Mouse (Mus musculus) kidney, postnatal 0 days (tissue): Measurements from ENCODE around the gene Mospd2. TPM values are rescaled to one million over a fixed set of nuclear protein-coding genes. Genes with fewer than 3 reads are reported as not detected.
A peak's percentile ranks its signal among the peaks of the same experiment; 100 is the strongest.

ENCODE experiments used
- ATAC-seq: fragments of 200-750 bp; cut with Nextera tagmentation; replicated peaks from 2 replicates; pipeline ENCODE4 v1.8.0; 2017; ENCODE audit warnings: low read depth, moderate number of reproducible peaks, moderate TSS enrichment, moderate library complexity; ENCODE audit not compliant: low FRiP score
- DNase-seq: peaks from one replicate; pipeline ENCODE4 v3.0.0-alpha.2; 2016; ENCODE audit warnings: low spot score
- H3K27ac ChIP-seq: fragments of 300-500 bp; sonication (generic); 2 replicates; pipeline ENCODE4 v1.5.1; 2014; ENCODE audit warnings: mild to moderate bottlenecking
- H3K27me3 ChIP-seq: fragments of 300-500 bp; sonication (generic); 2 replicates; pipeline ENCODE4 v1.6.1; 2014; ENCODE audit warnings: low read length, mixed read lengths; ENCODE audit not compliant: insufficient read depth
- H3K36me3 ChIP-seq: fragments of 300-500 bp; sonication (generic); 2 replicates; pipeline ENCODE4 v1.6.1; 2014; ENCODE audit warnings: low read length, mixed read lengths; ENCODE audit not compliant: insufficient read depth
- H3K4me1 ChIP-seq: fragments of 300-500 bp; sonication (generic); replicated peaks from 2 replicates; pipeline ENCODE4 v1.6.1; 2014; ENCODE audit warnings: antibody characterized with exemption, low read length, mixed read lengths; ENCODE audit not compliant: insufficient read depth
- H3K4me2 ChIP-seq: fragments of 300-500 bp; sonication (generic); 2 replicates; pipeline ENCODE4 v1.6.1; 2014; ENCODE audit warnings: mild to moderate bottlenecking, low read length, moderate library complexity, mixed read lengths
- H3K4me3 ChIP-seq: fragments of 300-500 bp; sonication (generic); replicated peaks from 2 replicates; pipeline ENCODE4 v1.5.1; 2014; ENCODE audit warnings: low read depth, low read length
- H3K9ac ChIP-seq: fragments of 300-500 bp; sonication (generic); 2 replicates; pipeline ENCODE4 v1.6.1; 2014; ENCODE audit warnings: low read depth, low read length
- H3K9me3 ChIP-seq: fragments of 300-500 bp; sonication (generic); replicated peaks from 2 replicates; pipeline ENCODE4 v1.6.1; 2016; ENCODE audit warnings: low read length, inconsistent platforms, mixed read lengths
- CTCF ChIP-seq: IDR thresholded peaks from 2 replicates; pipeline ENCODE4 v1.5.1; 2016; ENCODE audit warnings: antibody characterized with exemption, low read depth, mild to moderate bottlenecking, moderate library complexity
- WGBS: fragments of 180-500 bp; shearing (Covaris S2); extraction: QIAGEN DNeasy Blood & Tissue Kit; methylation state at CpG from one replicate; pipeline ENCODE4 v1.1.7; 2014; 5-methylcytosine and 5-hydroxymethylcytosine counted together
- polyA plus RNA-seq: library from polyadenylated mRNA; unstranded; fragments of >200 nt; fragmentation: Nextera tagmentation; extraction: Ambion mirVana; gene quantifications from 2 replicates; pipeline ENCODE4 v1.2.1, GENCODE M21; 2015

Mospd2 gene
- polyA plus RNA-seq, 1 experiment from 2014 or later, result 27.9 TPM

DNA sequence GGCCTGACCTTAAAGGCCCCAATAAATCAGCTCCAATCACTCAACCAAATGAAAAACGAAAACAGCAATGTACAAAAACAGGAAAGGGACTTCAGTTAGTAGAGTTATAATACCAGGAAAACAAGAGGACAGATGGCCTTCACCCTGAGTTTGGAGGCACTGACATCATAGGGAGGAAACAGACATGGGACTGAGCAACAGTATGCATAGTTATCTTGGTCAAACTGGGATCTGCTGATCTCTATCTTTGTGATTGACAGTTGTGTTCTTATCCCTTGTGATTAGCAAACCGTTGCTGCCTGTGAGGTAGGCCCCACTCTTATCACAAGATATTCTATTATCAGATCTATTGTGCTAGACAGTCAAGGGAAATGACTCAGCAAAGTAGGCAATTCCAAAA, 80.4 kb downstream of the Mospd2 start:
- 47% methylated on average over 2 of the region's 2 CpGs for WGBS
- ATAC-seq (no peak; the same call in 1 of the 2 replicates), DNase-seq (peak; percentile 27)
- Histone ChIP-seq H3K9ac (no peak overlapping the region), H3K9me3 (no peaks in the 10 kb centered on the region), H3K4me3 (no peak overlapping the region), H3K4me1 (no peaks in the 10 kb centered on the region), H3K4me2 (no peak overlapping the region), H3K27ac (no peak overlapping the region), H3K36me3 (no peaks in the 10 kb centered on the region), H3K27me3 (no peaks in the 10 kb centered on the region)
- no peak for TF ChIP-seq CTCF

DNA sequence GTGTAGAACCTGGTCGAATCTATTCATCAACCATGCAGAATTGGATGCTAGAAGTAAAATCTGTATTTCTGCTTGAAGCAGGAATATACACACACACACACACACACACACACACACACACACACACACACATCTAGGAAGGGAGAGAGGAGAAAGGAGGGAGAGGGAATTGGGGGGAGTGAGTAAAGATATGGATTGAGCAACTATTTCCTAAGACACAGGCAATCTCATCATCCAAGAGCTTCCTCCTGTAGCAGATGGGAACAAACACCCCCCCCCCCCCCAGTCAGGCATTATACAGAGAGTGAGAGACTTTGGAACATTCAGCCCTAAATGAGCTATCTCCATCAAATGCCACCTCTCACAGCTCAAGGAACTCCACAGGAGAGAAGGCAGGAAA, 93.9 kb downstream of the Mospd2 start:
- Histone ChIP-seq H3K4me3 (no peak overlapping the region), H3K4me1 (no peaks in the 10 kb centered on the region), H3K27me3 (no peaks in the 10 kb centered on the region), H3K9me3 (no peaks in the 10 kb centered on the region), H3K36me3 (no peaks in the 10 kb centered on the region), H3K27ac (no peak overlapping the region), H3K4me2 (no peak overlapping the region), H3K9ac (no peak overlapping the region)
- TF ChIP-seq CTCF, result no peak
- no peak for DNase-seq
- no peak for ATAC-seq
- WGBS, result 87% methylated on average over 1 of the region's 1 CpGs

Other genes starting within 250 kb of the Mospd2 start
- 4.4 and 5.3 TPM in 2 replicates for gene Fancb, start 217 bp upstream of the Mospd2 start, polyA plus RNA-seq
- gene Gm17604, start 24.5 kb upstream of the Mospd2 start, polyA plus RNA-seq, result not detected in 2 replicates